Mouse (Mus musculus) kidney, postnatal 36 days (tissue): ENCODE data around the gene Il7r.

Experiments
- DNase-seq, 2 experiments: peaks; one replicate each; pipeline ENCODE4 v3.0.0; 2021 to 2022; ENCODE audit warnings: mixed read lengths in 2 of 2

Il7r gene

DNA sequence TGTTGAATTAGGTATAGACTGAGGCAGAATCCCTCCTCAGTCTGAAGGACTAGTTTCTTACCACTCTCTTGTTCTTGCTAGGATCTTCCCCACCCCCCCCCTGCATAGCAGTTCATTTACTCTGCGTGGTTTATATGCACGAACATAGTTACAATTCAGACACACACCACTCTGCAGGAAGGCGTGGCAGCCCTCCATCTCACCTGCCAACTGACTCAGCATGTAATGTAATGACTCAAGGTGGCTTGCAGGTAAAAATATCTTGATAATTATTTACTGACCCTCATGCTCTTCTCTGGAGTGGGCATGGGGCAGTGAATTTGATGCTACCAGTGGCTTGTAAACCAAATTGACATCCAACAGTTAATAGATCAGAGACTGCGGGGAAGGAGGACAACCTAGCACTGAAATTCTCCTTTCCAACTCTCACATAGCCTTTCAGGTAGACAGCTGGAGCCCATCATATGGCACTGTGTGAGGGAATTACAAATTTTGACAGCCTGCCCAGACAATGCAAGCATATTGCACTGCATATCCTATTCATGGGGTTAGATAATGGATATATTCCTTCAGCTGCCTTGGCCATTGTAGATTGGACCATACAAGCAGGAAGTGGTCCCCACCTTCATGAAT is 58.8 kb downstream of the Il7r start:
- DNase-seq: no peak

DNA sequence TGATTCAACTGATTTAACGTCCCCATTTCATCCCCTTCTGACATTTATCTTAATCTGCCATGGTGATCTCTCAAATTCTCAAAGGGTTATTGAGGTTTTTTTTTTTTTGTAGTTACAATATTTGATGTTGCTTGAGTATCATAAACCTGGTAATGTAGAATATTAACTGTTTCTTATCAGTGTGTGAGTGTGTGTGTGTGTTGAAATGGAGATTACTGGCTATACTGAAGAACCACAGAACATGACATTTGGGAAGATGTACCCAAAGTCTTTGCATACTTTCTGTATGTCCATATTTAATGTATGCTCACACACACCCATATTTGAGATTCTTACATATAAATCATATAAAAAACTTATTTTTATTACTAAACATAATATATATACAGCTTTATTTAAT is 65.9 kb downstream of the Il7r start:
- no peak for DNase-seq

DNA sequence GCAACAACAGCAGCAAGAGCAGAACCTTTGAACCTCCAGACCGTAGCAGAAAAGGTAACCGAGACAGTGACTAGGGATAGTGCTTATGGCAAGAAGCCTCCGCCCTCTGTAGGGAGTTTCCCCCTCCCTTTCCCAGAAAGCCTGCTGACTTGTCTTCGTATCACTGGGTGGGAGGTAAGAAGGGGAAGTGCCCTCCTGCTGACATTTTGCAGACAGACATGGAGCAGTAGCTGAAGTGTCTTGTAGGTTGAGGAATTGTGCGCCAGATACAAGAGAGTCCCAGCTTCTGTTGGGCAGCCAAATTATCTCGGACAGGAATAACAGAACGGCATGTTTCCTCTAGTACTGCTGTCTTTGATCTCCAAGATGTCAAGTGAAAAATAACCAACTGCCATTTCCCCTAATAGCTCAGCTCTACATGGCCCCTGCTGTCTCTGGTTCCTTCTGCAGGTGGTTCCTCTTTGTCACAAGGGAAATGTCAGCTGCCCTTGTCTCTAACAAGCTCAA is 66.4 kb downstream of the Il7r start:
- DNase-seq: no peak
